Mouse (Mus musculus): Measurements from ENCODE around the gene Bri3.

DNA sequence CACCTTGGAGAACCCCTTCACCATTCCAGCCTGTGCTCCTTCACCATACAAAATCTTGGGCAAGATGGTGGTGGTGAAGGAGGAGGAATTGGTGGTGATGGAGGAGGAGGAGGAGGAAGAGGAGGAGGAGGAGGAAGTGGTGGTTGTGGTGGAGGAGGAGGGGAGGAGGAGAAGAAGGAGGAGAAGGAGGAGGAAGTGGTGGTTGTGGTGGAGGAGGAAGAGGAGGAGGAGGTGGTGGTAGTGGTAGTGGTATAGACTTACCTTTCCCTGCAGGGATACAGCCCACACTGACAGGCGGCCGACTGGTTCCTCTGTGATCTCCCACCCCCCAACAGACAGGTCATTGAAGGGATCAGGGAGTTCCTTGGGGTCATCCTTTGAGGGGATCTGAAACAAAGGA is 28.2 kb upstream of the Bri3 start:
- TF ChIP-seq POLR2A (IDR thresholded peaks at IDR 0.05; ENCODE audit: extremely low read depth, insufficient read depth, low read length) (no peak), CTCF (IDR thresholded peaks at IDR 0.05; ENCODE audit: extremely low read depth, insufficient read depth, low read length) (no peak)
